10 mouse cellular contexts compared by ENCODE assay signal in the genomic region with DNA sequence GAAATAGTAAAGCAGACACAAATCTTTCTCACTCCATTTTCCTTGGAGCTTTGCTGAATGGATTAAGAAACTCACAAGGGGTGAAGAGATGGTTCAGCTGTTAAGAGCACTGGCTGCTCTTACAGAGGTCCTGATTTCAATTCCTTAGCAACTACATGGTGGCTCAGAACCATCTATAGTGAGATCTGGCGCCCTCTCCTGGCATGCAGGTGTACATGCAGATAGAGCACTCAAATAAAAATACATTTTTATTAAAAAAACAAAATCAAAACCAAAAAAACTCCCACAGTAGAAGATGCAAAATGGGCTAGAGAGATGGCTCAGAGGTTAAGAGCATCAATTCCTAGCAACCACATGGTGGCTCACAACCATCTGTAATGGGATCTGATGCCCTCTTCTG. TPM values are rescaled to one million over a fixed set of nuclear protein-coding genes. Genes with fewer than 3 reads are reported as not detected.
A peak's percentile ranks its signal among the peaks of the same experiment; 100 is the strongest.
DNase-seq lines count a peak whose midpoint lies in the region; ATAC-seq lines count a peak whose summit lies in the region.
"Had no signal": no experiment of that assay in that cellular context is flagged by ENCODE, and none has a peak within 500 bp of the region (broad histone marks: within the 10 kb centered on the region; RNA-seq: fewer than 3 reads in every experiment).

No protein-coding gene starts in this region.

- H3K36me3 ChIP-seq in midbrain, embryonic 16.5 days (ENCODE audit: control insufficient read depth, insufficient read depth, low read length): no peaks in the 10 kb centered on the region
- H3K36me3 ChIP-seq: G1E had no signal

- no peak overlapping the region for H3K4me2 ChIP-seq in midbrain, embryonic 16.5 days (ENCODE audit: low read length)

- DNase-seq in cerebellum, adult 9-10 months: peak; percentile 3
- DNase-seq in left cerebral cortex, postnatal 4 days: peak; percentile 2
- DNase-seq in left cerebral cortex, postnatal 25 days (ENCODE audit: low spot score in 2 of 2): no peak
- peak; percentile 2 to 8 for DNase-seq in adrenal gland, postnatal 36 days
- no peak for DNase-seq in layer of hippocampus, adult 11-12 months (ENCODE audit: low spot score)

- no peaks in the 10 kb centered on the region for H3K9me3 ChIP-seq in midbrain, embryonic 16.5 days (replicated peaks; ENCODE audit: control insufficient read depth, low read length, poor library complexity, severe bottlenecking)
- H3K9me3 ChIP-seq: G1E had no signal

- H3K4me1 ChIP-seq in midbrain, embryonic 16.5 days (ENCODE audit: control insufficient read depth, insufficient read depth, low read length): no peaks in the 10 kb centered on the region

- no peaks in the 10 kb centered on the region for H3K27me3 ChIP-seq in midbrain, embryonic 16.5 days (ENCODE audit: control insufficient read depth, insufficient read depth, low read depth, low read length)

- ATAC-seq in cerebellum, adult (ENCODE audit: insufficient number of reproducible peaks, low FRiP score, low TSS enrichment): no peak
- ATAC-seq in megakaryocyte progenitor cell, adult 5-6 weeks (replicated peaks; ENCODE audit: poor library complexity): 0 out of 2 replicates have a peak, but pooled peaks have one; percentile 44
- no peak for ATAC-seq in midbrain, embryonic 16.5 days

- no peak overlapping the region for H3K9ac ChIP-seq in midbrain, embryonic 16.5 days (ENCODE audit: low read depth, low read length)

- 6% methylated on average over 1 of the region's 1 CpGs for WGBS in midbrain, embryonic 16.5 days

- intact Hi-C loops in left cerebral cortex, postnatal 4 days (cut with DNase I): no loop called here
- intact Hi-C loops in left cerebral cortex, postnatal 25 days (cut with DNase I): no loop called here

- H3K4me3 ChIP-seq in midbrain, embryonic 16.5 days (ENCODE audit: low read depth, low read length): no peak overlapping the region
- H3K4me3 ChIP-seq: erythroblast, embryonic 14.5 days had no signal

- H3K27ac ChIP-seq in midbrain, embryonic 16.5 days (ENCODE audit: low read length): no peak overlapping the region

RNA-seq across cellular contexts. Expression of a gene that starts 35.0 kb away (rescaled TPM):
- 10 to 100 TPM; 60.3 to 65.6 TPM for total RNA-seq in left cerebral cortex, postnatal 4 days (2021)
- 10 to 100 TPM; 77.3 to 79.5 TPM for total RNA-seq in left cerebral cortex, postnatal 25 days (2021)
- 1 to 10 TPM; 6.3 to 8.5 TPM for total RNA-seq in adrenal gland, postnatal 36 days (2021)
- 4.6 and 7.0 TPM in 2 replicates for total RNA-seq in megakaryocyte progenitor cell, adult 5-6 weeks (2015)
- 6.9 and 9.4 TPM in 2 replicates for total RNA-seq in megakaryocyte progenitor cell, adult 5-6 weeks (2017)
- polyA plus RNA-seq in midbrain, embryonic 16.5 days (2015; fragmentation: Nextera tagmentation; extraction: Ambion mirVana): 8.9 and 9.5 TPM in 2 replicates
- polyA plus RNA-seq: G1E had no signal

RNA-seq across cellular contexts. Expression of a gene that starts 56.2 kb away (rescaled TPM):
- under 1 TPM; 0.46 to 0.70 TPM for total RNA-seq in left cerebral cortex, postnatal 4 days (2021)
- under 1 TPM; 0.32 to 0.53 TPM for total RNA-seq in left cerebral cortex, postnatal 25 days (2021)
- total RNA-seq in adrenal gland, postnatal 36 days (2021): not detected
- not detected in 2 replicates for total RNA-seq in megakaryocyte progenitor cell, adult 5-6 weeks (2015)
- total RNA-seq in megakaryocyte progenitor cell, adult 5-6 weeks (2017): not detected in 2 replicates
- polyA plus RNA-seq in midbrain, embryonic 16.5 days (2015; fragmentation: Nextera tagmentation; extraction: Ambion mirVana): 1.2 TPM in 2 replicates
- total RNA-seq: G1E had no signal
- polyA plus RNA-seq: erythroblast, embryonic 14.5 days; G1E had no signal

Comparison
In these comparisons a context has a peak if more than half of its experiments do, and no peak if none do; other contexts are left out.
1. DNase-seq: peak in cerebellum, adult 9-10 months (single experiment), left cerebral cortex, postnatal 4 days (single experiment) and adrenal gland, postnatal 36 days (2 of 2); none in left cerebral cortex, postnatal 25 days (0 of 2) and layer of hippocampus, adult 11-12 months (single experiment).
2. RNA of a gene that starts 35.0 kb away (total RNA-seq): 77.3 to 79.5 TPM in left cerebral cortex, postnatal 25 days and 60.3 to 65.6 TPM in left cerebral cortex, postnatal 4 days; 4.6 to 9.4 TPM in megakaryocyte progenitor cell, adult 5-6 weeks and 6.3 to 8.5 TPM in adrenal gland, postnatal 36 days; every median in the first group is over 4 times any median in the second.